Mouse (Mus musculus) natural killer cell, adult 2 months (primary cell): ENCODE measurements at regions not wholly inside any gene's neighbourhood (a gene's known extent, or its start where the extent isn't known, plus 50 kb on each side); places are given as distances from the start of the nearest gene placed in this dataset.

Source experiments
- DNase-seq, 2 experiments: peaks; one replicate each; pipeline ENCODE4 v3.0.0; 2022; ENCODE audit warnings: low spot score in 2 of 2

DNA sequence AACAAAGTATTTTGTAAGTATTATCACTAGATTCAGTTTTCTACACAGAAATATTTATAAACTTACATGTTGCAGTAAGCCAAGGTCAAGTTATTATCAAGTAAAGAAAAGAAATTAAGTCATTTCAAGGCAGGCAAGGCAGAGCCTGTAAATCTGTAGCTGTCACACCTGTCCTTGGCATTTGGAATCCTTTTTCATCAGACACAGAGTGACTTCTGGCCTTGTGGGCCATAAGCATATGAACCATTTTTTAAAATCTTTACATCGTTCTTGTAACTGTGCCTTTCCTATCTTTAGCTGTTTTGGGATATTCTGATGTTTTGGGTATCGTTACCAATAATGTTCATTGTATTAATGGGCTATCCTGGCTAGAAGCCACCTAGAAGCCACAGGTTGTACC, 76.7 kb upstream of the Frmd4a start:
- no peak for DNase-seq

DNA sequence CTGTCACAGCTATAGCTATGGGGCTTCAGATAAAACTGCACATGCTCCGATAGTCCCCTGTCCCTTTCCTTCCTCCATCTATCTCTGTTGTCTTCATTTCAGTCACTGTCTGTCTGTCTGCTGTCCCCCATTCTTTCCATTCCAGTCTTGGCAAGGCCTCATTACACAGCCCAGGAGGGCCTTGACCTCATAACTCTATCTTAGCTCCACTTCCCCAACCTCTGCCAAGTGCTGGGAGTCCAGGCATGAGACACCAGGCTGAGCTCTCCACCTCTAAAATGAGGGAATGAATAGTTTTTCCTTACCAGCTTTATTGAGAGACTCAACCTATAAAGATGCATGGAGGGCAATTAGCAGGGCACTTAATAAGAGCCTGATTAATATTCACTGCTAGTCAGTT, 76.0 kb upstream of the Frmd4a start:
- no peak for DNase-seq

DNA sequence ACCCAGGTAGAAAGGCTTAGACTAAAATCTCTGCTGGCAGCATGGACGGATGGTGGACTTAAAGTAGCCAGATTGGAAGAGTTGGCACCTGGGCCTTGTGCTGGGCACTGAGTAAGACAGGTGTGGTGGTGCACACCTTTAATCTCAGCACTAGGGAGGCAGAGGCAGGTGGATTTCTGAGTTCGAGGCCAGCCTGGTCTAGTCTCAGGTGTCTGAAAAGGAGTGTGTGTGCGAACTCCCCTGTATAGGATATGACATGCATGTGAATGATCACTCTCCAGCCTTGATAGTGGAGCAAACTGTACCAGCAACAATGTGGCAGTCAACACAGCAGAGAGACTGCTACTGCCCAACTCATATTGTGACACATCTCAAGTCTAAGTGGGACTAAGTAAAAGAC, 70.1 kb upstream of the Frmd4a start:
- DNase-seq = no peak

DNA sequence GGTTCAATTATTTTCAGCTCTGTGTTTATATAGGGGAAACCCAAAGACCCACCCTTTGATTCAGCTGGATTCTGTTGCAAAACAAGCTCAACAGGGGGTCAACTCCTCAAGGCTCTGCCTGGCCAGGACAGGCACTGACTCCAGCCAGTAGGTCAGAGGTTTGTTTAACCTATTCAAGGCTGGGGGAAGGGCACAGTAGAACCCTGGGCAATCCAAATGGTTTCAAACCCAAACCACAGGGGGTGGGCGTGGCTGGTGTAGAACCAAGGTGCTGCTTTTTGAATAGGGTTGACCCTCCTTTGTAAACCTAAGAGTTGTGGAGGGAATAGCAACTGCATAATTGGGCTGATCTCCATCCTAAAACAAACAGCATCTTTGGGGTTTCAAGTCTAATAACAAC, 69.2 kb upstream of the Frmd4a start:
- DNase-seq = no peak

DNA sequence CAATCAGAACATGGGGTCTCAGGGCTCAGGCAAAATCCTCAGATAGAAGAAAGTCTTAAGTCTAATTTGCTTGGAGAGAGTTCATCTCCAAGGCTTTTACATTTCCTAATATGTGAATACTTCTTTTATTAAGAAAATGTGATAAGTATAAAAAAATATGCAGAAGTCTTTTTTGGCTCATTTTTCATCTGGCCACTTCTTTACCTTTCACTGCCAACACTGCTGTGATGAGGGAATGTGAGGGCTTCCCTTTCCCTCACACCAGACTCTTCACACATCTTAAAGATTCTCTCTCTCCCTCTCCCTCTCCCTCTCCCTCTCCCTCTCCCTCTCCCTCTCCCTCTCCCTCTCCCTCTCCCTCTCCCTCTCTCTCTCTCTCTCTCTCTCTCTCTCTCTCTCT, 60.0 kb upstream of the Frmd4a start:
- no peak for DNase-seq

DNA sequence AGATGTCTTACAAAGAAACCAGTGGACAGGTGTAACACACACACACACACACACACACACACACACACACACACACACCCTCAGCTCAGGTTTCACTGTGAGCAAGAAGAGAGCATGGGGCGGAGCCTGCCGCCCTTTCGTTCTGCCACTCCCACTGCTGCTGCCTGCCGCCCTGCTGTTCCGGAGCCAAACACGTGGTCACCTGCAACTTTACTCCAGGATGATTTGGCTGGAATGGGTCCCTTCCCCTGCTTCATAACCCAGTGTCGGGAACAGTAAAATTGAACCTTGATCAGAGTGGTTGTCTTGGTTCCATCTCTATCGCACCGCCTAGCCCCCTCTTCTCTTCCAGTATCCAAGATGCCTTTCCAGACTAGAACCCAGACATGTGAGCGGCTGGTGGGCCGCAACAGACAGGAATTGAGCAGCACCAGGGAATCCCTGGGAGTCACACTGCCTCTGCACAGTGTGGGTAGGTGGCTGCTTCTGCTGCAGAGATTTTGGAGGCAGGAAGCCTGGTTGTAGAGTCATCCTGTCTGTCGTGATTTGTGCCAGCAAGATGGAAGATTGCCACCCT, 59.4 kb upstream of the Frmd4a start:
- no peak for DNase-seq

DNA sequence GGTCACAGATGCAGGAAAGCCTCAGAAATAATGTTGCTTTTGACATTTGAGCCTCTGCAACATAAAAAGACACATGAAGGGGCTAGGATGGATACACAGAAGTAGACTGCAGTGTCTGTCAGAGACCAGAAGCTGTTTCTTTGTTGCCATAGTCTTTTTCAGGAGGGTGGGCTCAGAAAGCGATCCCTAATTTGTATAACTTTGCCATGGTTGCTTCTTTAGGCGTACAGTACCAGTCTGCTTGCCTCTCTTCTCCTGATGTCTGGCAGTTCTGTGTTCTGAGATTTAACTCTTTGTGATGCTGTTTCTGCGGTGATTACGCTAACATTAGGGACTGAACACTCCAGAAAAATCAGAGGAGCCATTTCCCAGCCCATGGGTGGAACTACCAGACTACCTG, 58.8 kb upstream of the Frmd4a start:
- no peak for DNase-seq

DNA sequence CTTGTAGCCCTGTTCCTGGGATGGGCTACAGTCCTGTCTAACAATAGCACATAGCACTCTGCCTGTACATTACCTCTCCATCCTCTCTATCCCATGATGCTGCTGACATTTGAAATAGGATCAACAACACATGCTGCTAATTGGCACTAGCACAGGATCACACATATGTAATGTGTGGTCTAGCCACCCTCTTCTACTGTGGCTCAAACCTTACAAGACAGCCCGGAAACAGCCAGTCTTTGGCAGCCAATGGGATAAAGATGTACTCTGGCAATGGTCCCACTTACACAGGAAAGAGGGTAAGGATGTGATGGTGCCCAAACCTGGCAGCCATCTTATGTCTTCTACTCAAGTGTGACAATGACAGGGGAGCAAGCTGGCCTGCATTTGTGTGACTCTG, 58.3 kb upstream of the Frmd4a start:
- no peak for DNase-seq

DNA sequence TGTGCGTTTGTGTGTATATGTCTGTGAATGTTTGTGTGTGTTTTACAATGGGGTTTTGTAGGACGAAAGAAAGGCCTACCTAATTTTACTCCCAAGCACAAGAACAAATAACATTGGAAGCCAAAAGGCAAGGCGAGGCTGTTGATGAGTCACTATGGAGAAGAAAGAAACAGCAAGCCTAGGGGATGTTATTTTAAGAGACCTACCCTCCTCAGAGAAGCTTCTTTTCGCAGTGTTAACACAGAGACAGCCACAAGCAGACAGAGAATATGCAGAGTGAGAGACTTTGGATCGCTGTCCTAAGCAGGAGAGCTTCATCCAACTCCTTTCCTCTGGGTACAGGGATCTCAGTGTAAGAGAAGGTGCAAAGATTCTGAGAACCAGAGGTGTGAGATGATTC, 57.3 kb upstream of the Frmd4a start:
- DNase-seq = no peak

DNA sequence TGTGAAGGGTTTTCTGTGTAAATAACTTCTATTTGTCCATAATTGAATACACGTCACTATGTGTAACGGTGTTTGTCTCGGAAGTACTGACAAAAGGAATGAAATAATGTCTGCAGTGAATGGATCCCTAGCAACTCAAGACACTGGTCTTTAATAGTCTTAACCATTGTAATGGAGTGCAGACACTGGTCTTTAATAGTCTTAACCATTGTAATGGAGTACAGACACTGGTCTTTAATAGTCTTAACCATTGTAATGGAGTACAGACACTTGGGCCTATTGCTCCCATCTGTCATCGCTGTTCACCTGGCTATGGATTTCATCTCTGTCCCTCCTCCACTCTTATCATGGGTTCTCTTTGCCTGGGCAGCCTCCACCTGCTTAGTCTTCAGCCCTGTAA, 53.2 kb upstream of the Frmd4a start:
- DNase-seq = no peak
